Mouse (Mus musculus) layer of hippocampus, postnatal 25 days (tissue): ENCODE results near the gene Pirb. TPM values are rescaled to one million over a fixed set of nuclear protein-coding genes. Genes with fewer than 3 reads are reported as not detected.
A peak's percentile ranks its signal among the peaks of the same experiment; 100 is the strongest.

Experiments used
- DNase-seq, 2 experiments: peaks; one replicate each; pipeline ENCODE4 v3.0.0; 2022; ENCODE audit warnings: mixed read lengths in 2 of 2, low spot score in 1 of 2; ENCODE audit errors: extremely low spot score in 1 of 2
- total RNA-seq, 2 experiments: library from RNA; stranded (reverse); gene quantifications; 2 replicates each; pipeline ENCODE4 v1.2.3; 2021

Pirb gene
- total RNA-seq, 2 experiments from 2014 or later, result 0.12 TPM; not detected in 1

DNA sequence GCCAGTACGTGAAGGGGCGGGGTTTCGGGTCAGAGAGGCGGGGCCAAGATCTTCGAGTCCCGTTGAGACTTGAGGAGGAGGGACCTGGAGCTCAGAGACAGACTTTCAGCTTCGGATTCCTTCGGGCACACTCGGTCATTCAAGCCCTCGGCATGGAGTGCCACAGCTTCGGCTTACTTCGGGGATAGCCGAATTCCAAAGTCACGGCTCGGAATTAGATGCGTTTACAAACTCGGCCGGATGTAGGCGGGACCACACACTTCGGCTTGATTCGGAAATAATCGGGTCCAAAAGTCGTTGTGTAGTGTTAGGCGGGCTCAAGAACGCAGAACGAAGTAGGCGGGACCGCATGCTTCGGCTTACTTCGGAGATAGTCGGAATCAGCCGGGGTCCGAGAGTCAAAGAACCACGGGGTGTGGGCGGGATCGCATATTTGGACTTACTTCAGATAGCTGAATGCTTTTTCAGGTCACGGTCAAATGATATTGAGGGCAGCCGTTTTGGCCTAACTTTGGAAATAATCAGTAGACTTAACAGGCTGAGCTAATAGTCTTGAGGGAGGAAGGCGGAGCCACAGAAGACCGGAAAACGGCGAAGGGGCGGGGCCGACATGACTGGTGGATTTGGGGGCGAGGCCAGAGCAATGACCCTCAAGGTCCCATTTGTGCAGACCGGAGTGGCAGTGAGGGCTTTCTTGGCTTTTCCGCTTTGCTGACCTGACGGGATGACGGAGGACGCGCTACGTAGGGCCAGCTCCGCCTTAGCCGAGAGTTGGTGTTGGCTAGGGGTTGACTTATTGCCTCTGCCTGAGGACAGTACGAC, 27.0 kb downstream of the Pirb start, which contains the start of gene Mboat7:
TSS of gene Mboat7 (minus strand) at position 537 of the 822 bp plus-strand sequence.
- DNase-seq, result peak; percentile 86 to 89

DNA sequence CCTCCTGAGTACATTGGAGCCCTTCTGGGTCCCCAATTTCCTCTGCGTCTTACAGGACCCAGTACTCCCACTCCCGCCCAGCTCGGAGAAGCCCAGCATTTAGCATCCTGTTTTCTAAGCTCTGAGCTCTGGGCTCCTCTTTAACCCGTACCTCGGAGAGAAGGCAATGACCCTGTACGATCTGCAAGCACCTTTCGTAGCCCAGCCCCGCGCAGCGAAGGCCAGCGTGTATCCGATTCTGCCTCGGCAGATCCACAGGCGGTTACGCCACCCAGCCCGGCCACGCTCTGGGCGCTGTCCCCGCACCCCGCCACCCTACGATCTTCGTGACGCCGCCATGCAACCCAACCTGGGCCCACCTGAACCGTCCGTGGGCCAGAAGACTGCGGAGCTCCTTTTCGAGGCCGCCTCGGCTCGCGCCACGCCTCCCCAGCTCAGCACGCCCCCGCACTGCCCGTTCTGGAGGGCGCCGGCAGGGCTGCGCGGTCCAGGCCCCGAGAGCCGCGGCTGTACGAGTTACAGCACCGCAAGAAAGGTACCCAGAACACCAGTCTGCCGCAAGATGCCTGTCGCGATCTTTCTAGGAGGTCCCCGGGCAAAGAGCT, 27.7 kb downstream of the Pirb start, which contains the start of gene Tsen34:
TSS of gene Tsen34 (plus strand) at position 482 of the 605 bp plus-strand sequence.
- DNase-seq, result peak; percentile 16 to 81

DNA sequence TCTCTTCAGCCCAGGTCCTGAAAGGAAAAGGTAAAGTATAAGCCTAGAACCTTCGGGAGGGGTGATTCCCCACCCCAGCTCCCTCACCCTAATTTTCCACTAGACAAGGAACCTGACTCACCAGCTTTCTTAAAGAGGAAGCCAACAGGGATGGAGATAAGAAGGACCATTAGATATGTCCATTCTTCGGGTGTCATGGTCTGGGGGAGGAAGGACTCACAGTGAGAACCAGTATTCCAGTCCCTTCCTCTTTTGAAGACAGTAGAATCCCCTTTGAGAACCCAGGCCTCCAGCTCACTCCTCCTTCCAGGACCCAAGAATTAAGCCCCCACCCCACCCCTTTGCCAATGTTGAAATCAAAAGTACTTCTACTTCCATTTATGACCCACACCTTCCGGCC, 28.3 kb downstream of the Pirb start:
- DNase-seq, result no peak

DNA sequence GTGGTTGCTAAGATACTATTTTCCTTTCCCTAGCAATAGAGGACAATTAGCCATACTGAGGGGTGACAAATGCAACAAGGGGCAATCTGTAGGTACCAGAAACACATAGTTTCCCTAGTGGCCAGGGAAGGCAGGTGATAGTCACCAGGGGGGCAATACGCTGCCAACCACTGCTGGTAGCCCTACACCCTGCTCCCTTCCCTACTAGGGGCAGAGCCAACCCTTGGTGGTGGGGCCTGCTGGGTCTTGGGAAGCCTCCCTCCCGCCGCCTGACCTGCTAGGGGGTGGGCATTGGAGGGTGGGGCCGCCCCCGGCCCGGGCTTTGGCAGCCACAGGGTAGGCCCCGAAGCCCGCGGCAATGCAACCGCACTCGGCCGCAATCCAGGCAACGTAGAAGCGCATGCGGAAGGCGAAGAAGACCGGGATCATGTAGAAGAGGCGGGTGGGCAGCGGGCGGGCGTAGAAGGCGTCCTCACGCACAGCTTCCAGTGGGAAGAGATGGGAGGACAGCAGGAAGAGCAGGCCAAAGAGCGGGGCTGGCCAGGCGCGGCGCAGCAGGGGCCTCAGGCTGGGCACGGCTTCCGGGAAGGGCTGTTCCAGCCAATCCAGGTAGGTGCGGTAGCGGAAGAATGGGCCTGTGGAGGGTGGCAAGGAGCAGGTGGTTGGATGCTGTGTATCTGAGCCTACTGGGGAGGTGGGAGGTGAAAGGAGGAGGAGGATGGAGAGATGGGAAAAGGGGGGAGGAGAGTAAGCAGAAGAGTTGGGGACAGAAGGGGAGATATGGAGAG, 34.6 kb downstream of the Pirb start:
- DNase-seq, result no peak

DNA sequence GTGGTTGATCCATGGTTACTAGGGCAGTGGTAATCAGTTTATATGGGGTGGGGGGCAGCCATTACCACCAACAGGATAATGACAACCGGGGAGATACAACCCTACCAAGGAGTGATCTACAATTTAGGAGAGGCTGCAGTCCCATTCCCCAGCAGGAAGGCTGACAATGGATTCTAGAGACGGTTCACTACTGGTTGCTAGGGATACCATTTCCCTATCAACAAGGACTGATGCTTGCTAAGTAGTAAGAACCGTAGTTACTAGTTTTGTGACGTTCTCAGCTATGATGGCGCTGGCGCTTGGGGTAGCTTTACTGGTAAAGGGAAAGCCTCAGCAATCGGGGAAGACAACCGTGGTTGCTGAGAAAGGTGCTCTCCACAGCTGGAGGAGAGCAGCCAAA, 35.5 kb downstream of the Pirb start:
- no peak for DNase-seq

DNA sequence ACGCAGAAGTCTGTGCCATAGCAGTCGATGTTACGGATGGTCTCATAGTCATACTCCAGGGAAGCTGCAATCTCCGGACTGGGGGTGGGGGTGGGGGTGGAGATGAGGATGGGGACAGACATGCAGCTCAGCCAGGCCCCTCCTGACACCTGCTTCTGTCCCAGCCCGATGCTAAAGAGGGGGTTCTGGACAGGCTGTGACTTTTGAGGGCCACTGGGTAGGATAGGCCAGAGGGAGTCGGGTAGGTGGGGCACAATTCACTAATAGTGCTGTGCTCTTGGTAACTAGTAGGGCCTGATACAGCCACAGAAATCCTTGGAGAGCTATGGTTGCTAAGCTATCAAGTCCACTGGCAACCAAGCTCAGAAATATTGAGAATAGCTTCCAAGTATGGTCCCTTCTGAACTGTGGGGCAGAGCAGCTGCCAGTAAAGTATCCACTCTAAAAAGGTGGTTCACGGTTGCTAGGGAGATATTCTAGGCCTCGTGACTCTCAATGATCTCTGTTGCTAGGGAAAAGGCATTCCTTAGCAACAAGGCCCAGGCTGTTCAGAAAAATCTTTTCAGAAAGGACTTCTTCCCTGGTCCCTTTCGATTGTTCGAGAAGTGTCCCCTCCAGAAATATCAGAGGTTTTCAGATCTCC, 36.2 kb downstream of the Pirb start:
- no peak for DNase-seq

DNA sequence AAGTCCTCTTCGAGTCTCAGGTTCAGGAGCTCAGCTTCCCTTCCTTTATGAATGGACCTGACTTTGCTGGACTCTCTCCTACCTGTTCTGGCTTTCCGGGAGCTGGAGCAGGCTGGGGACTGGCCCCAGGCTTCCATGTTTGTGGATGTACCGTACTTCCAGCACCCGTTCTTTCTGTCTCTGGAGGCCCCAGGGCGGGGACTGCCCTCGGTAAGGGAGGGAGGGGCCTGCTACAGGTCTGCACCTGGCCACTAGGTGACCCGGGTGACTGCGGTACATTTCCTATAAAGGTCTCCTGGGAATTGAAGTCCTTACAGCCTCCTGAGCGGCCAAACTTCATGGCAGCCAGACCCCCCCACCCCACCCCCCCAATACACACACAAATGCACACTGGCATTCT, 42.8 kb downstream of the Pirb start, which contains the start of gene Tmc4:
TSS of gene Tmc4 (minus strand) at position 212 of the 400 bp plus-strand sequence.
- no peak for DNase-seq

DNA sequence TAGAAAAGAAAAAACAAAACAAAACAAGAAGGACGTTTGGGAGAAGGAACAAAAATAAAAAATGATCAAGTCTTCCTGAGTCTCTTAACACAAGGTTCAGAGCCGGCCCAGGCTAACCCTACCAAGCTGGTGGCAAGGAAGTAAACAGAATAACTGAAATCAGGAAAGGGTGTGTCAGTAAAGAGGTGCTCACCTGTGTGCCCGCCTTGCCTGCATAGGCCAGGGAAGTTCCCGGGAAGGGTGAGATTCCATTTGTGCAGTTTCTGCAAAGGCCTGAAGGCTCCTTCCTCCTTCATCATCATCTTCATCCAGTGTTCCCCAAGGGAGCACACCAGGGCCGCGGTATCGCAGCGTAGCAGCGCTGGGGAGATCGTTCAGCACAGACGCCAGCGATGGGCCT, 43.8 kb downstream of the Pirb start:
- DNase-seq, result no peak

DNA sequence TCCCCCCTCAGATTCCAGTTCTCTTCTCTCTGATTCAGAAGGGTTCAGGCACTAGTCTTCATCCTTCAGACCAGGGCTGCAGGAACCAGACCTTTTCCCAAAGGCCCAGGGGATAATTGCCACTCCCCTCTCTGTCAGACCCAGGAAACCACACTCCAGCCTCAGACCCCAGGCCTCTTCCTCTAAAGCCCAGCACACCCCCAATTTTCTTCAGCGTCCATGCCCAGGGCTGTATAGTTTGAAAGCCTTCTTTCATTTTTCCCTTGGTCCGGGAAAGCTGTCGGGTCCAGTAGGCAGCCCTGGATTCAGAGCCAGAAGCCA, 45.0 kb downstream of the Pirb start:
- DNase-seq, result no peak

DNA sequence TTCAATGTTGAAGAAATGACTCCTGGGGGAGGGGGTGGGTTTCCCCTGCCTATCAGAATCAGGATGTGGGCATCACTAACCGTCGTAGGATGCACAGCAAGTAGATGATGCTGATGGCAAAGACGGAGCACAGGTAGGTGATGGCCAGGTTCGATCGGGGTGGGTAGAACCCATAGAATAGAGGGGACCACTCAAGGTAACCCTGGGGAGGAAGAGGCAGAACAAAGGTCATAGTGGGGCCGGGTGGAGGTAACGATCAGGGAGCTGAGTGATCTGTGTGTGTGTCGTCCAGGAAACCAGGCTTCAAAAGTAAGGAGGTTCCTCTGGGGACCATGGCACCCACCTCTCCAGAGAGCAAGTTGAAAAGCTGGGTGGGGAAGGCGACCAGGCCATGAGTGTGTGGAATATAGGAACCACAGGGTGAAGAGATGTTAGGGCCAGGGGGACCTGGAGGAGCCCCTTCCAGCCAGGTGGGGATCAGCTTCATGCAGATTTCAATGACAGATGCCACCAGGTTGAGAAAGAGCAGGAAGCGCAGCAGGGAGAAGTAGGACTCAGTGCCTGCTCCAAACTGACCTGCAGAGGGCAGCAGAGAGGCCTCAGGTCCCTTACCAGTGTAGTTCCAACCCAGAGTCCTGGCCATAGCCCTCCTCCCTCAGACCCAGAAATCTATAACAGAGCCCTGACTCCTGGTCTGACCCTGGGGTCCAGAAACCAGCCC, 45.5 kb downstream of the Pirb start:
- DNase-seq, result peak; percentile 79 to 95

DNA sequence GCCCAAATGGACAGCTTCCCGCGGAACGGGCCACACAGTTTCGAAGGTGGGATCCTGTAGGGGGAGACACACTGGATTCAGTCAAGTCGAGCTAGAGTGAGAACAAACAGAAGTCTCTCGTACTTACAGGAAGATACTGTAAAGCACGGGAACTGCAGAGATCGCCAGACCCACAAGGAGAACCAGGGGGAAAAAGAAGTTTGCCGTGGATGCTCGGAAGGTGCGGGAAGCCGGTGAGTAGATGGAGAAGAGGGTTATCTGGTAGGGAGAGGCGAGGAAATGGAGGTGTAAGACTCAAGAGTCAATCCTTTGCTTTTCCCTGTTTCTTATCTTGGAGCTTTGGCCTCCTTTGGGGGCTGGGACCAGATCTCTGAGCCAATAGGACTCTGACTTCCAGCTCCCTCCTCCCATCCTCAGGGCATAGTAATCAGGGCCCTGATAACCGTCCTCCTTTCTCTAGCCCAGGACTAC, 53.2 kb downstream of the Pirb start:
- DNase-seq, result no peak

DNA sequence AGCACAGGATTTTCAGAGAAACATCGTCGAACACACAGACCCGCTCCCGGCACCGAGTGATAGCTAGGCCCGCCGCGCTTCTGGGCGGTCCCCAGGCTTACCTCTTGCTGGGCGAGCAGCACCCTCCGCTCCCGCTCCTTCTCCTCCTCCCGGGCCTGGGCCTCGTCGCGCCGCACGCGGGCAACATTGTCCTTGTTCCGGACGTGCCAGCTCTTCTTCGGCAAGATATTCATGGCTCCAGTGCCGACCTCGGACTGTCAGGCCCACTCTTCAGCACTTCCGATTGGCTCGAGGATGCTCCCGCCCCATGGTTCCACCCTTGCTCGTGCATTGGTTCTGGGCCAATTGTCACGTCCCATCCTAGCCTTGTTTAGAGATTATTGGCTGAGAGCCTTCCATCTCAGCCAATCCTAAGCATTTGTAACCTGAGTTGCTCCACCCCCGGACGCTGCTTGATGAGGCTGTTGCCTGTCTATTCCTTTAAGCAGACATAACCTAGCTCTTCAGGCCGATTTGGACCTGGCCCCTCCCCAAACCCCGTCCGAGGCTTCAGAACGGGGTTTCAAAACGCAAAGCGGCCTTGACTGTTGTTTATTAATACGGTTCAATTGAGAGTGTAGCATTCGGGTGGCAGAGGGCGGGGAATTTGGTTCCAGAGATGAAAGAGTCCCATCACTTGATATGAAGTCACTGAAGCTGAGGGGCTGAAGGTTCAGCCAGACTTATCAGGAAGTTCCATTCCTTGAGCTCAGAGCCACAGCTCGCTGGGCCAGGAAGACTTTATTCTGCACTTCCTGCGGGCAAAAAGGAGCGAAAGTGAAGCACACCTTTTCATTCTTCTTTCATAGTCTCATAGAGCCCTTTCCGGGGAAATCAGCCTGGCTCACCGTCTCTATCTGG, 54.7 kb downstream of the Pirb start, which contains the start of gene Leng1:
TSS of gene Leng1 (minus strand) at position 626 of the 900 bp plus-strand sequence.
- DNase-seq, result peak; percentile 84 to 86

DNA sequence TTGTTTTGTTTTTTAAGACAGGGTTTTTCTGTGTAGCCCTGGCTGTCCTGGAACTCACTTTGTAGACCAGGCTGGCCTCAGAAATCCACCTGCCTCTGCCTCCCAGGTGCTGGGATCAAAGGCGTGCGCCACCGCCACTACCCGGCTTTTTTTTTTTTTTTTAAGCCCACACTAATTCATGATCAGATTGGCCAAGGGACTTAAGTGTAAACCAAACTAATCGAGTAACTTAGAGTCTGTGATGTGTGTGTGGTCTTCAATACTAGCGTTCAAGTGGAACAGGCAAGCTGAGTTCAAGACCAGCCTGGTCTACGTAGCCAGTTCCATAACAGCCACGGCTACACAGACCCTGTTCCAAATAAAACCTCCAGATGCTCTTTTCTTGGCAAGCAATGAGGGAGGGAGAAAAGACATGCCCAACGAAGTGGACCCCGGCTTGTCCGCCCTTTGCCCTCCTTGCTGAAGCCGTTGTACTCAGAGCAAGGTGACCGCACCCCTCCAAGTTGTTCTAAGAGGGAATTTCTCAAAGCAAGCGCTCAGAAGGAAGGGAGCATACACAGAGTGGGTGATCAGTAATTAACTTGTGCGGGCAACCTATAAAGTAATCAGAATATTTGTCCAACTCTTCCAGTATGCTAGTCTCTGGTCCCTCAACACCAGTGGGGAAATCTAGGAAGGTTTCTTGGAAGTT, 55.5 kb downstream of the Pirb start:
- no peak for DNase-seq

Other genes with a start within 250 kb of the Pirb start
- not detected for gene Tarm1, start 217.8 kb downstream of the Pirb start, total RNA-seq
- gene Oscar, start 104.2 kb downstream of the Pirb start, total RNA-seq, result under 1 TPM; 0.54 to 0.99 TPM
- gene Ndufa3, start 103.0 kb downstream of the Pirb start, total RNA-seq, result 100 to 1,000 TPM; 576 to 686 TPM
- gene Tfpt, start 90.5 kb downstream of the Pirb start, total RNA-seq, result 10 to 100 TPM; 36.0 to 40.5 TPM
- 10 to 100 TPM; 51.7 to 54.2 TPM for gene Prpf31, start 90.4 kb downstream of the Pirb start, total RNA-seq
- 10 to 100 TPM; 49.7 to 61.3 TPM for gene Cnot3, start 75.1 kb downstream of the Pirb start, total RNA-seq
- 1 to 10 TPM; 5.3 to 5.5 TPM for gene Leng1, start 54.6 kb downstream of the Pirb start, total RNA-seq
- 1 to 10 TPM; 4.6 to 8.1 TPM for gene Tmc4, start 42.8 kb downstream of the Pirb start, total RNA-seq
- gene Tsen34, start 27.5 kb downstream of the Pirb start, total RNA-seq, result 10 to 100 TPM; 75.7 to 87.8 TPM
- gene Mboat7, start 26.9 kb downstream of the Pirb start, total RNA-seq, result 100 to 1,000 TPM; 133 to 153 TPM
- gene Rps9, start 16.4 kb downstream of the Pirb start, total RNA-seq, result 100 to 1,000 TPM; 367 to 434 TPM
- gene Gm15448, start 105.3 kb upstream of the Pirb start, total RNA-seq, result not detected
- not detected for gene Pira2, start 124.7 kb upstream of the Pirb start, total RNA-seq
- not detected for gene Gm14548, start 177.7 kb upstream of the Pirb start, total RNA-seq
- not detected for gene Lilra6, start 195.1 kb upstream of the Pirb start, total RNA-seq